Mouse (Mus musculus) forelimb bud, embryonic 11.5 days (tissue): ENCODE data around the gene Hdlbp.

Experiments used
- DNase-seq: peaks from one replicate; pipeline ENCODE4 v3.0.0-alpha.2; 2012; ENCODE audit warnings: low read depth, low spot score

Hdlbp gene

DNA sequence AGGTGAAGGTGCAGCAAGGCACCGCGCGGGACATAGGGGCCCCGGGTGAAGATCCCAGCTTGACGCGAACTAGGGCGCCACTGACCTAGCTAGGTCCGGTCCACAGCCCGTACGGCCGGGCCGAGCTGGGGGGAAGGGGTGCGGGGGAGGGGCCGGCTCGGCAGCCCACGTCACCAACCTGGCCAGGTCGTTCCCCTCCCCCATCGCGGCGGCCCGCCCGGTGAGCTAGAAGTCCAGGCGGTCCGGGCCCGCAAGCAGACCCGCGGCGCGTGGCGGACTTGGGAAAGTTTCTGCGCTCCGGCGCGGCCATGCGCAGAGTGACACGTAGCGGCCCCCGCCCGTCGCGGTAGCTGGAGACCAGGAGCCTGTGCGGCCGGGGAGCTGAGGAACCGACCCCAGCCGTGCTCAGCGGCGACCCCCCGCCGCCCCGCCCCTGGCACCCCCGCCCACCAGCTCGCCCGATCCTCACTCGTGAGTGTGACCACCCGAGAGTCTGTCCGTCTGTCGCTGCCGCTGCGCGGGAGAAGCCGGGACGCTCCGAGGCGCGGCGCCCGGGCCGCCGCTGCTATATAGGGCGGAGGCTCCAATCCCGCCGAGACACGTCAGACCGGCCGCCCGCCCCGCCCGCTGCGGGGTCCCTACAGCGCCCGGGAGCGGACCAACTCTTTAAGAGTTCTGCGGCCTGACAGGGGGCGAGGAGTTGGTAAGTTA lies 33.3 kb downstream of the Hdlbp start:
- peak; percentile 68 for DNase-seq

GRCm38 (mm10) chr1:93444405-93445110 lies 34.1 kb downstream of the Hdlbp start:
- peak; percentile 62 for DNase-seq

- no peak for DNase-seq
These were observed 39.3 kb downstream of the Hdlbp start for GRCm38 (mm10) chr1:93439321-93439720.

GRCm38 (mm10) chr1:93432087-93432486 lies 46.5 kb downstream of the Hdlbp start:
- DNase-seq, result no peak

DNA sequence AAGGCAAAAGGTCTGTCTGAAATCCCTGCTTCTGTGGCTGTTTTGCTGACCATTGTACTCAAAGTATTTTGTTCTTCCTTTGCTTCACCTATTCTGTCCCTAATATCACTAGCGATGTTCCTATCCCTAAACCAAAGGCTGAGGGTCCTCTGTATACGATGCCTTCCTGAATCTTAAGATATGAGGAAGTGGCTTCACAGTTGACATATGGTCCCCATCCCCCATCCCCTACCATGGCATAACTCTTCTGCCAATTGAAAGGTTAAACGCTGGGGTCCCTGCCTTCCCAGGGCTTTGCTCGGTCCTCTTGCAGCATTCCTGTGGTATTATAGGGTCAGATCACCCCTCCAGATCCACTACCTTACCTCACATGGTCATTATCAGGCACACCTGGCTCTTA lies 75.2 kb downstream of the Hdlbp start:
- DNase-seq, result peak; percentile 2

GRCm38 (mm10) chr1:93401191-93402052 lies 77.2 kb downstream of the Hdlbp start:
- peak; percentile 2 for DNase-seq

DNA sequence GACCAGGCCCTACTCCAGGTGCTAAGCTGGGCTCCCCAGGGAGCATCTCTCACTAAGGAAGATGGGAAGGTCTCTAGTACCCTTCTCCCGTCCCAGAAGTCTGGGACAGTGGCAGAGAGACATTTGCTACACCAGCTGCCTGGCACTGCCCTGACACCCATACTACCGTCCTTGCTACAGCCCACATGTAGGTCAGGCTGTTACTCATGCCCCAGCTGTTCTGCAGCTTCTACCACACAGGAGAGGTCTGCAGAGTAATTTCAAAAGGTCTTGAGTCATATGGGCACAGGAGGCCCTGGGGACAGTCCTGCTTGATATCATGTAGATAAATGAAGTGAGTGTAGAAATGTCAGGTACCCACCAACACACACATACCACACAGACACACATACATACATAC lies 89.7 kb downstream of the Hdlbp start:
- no peak for DNase-seq

- no peak for DNase-seq
These were observed 91.4 kb downstream of the Hdlbp start for GRCm38 (mm10) chr1:93387198-93387597.

- DNase-seq, result no peak
These were observed 99.5 kb downstream of the Hdlbp start for GRCm38 (mm10) chr1:93379117-93379516.

DNA sequence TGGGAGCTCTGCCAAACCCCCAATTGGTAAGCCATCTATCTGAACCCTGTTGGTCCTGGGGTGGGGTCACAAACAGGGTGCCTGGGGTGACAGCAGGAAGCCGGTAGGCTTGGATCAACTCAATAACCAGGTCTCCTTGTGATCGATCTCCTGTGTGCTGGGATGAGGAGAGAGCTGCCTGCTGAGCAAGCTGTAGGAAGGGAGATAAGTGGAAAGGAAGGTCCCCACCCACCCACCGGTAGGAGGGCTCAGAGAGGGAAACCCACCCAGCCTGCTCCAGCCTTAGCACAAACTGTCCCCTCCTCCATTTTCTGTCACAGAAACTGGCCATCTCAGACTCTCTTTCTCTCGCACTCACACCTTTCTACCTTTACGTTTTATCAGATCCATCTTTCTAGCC lies 101.3 kb downstream of the Hdlbp start:
- DNase-seq, result no peak

GRCm38 (mm10) chr1:93373665-93374064 lies 105.0 kb downstream of the Hdlbp start, which contains the start of gene Ano7:
Gene Ano7 (plus strand): TSS chr1:93373930.
- no peak for DNase-seq

- DNase-seq, result no peak
These were observed 113.0 kb downstream of the Hdlbp start for GRCm38 (mm10) chr1:93365641-93366040.

DNA sequence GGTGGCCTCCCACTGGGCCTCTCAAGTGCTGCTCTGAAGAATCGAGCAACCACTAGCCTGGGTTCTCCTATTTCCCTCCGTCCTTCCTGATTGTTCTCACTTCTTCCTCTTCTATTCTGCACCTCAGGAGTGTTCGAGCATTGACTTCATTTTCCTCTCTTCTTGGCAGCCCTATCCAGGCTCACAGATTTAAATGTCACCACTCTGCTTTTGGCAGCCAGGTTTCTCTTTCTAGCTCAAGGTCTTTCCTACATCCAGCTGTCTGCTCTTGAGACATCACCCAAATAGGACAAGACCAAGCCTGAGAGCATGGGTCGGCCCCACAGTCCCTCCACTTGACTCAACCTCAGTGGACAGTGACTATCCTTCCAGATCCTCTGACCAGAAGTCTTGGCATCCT lies 116.0 kb downstream of the Hdlbp start:
- DNase-seq, result no peak
